Mouse (Mus musculus): ENCODE results near the gene Clint1. TPM values are rescaled to one million over a fixed set of nuclear protein-coding genes. Genes with fewer than 3 reads are reported as not detected.

Gene Clint1
- polyA plus RNA-seq, 1 experiment from 2014 or later = 102 TPM

DNA sequence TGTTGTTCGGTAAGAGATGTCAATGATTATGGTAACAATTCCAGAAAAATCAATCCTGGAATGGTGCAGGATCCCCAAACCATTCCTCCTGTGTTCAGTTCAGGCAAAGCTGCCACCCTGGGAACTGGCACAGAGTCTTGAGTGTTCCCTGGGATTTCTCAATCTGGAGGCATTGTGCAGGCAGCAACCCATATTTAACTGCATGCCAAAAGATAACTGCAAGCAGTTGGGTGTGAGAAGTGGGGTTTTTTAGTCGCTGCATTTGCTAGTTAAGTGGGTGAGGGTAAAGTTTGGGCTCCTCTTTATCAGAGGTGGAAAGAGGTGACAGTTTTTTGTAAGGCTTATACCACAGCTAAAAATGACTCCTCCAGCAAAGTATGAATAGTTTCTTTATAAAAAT, 95.6 kb downstream of the Clint1 start:
- H3K9me3 ChIP-seq (ENCODE audit: control insufficient read depth, low read length) = no peaks in the 10 kb centered on the region
- peaks cover 8% of the 10 kb centered on the region for H3K4me1 ChIP-seq (replicated peaks; ENCODE audit: control insufficient read depth, insufficient read depth, low read length)
- no peak overlapping the region for H3K9ac ChIP-seq (ENCODE audit: low read depth, low read length)
- H3K27ac ChIP-seq (ENCODE audit: low read depth, low read length) = no peak overlapping the region
- DNase-seq (ENCODE audit: low spot score) = no peak
- ATAC-seq (replicated peaks; ENCODE audit: low FRiP score) = no peak
- H3K4me3 ChIP-seq (ENCODE audit: low read depth, low read length) = no peak overlapping the region
- peaks cover 13% of the 10 kb centered on the region for H3K36me3 ChIP-seq (ENCODE audit: control insufficient read depth, insufficient read depth, low read length)
- no peaks in the 10 kb centered on the region for H3K27me3 ChIP-seq (replicated peaks; ENCODE audit: control insufficient read depth, insufficient read depth, low read length)
- H3K4me2 ChIP-seq = no peak overlapping the region
- 77% methylated on average over 2 of the region's 2 CpGs for WGBS

GRCm38 (mm10) chr11:45955127-45955627, 103.3 kb downstream of the Clint1 start, which contains the start of gene Thg1l:
Thg1l (minus strand) TSS chr11:45955494.
- H3K4me1 ChIP-seq (replicated peaks; ENCODE audit: control insufficient read depth, insufficient read depth, low read length) = peaks cover 2% of the 10 kb centered on the region
- peak within 1 kb of the TSS; percentile 60 for H3K4me3 ChIP-seq (ENCODE audit: low read depth, low read length)
- H3K9me3 ChIP-seq (ENCODE audit: control insufficient read depth, low read length) = no peaks in the 10 kb centered on the region
- DNase-seq (ENCODE audit: low spot score) (peak; percentile 93), ATAC-seq (replicated peaks; ENCODE audit: low FRiP score) (peak; percentile 99)
- H3K27ac ChIP-seq (ENCODE audit: low read depth, low read length) = no peak within 1 kb of the TSS
- H3K27me3 ChIP-seq (replicated peaks; ENCODE audit: control insufficient read depth, insufficient read depth, low read length) = no peaks in the 10 kb centered on the region
- H3K36me3 ChIP-seq (ENCODE audit: control insufficient read depth, insufficient read depth, low read length) = peaks cover under 1% of the 10 kb centered on the region
- WGBS = under 1% methylated on average over 32 of the region's 32 CpGs
- peak within 1 kb of the TSS; percentile 66 for H3K9ac ChIP-seq (ENCODE audit: low read depth, low read length)
- peak within 1 kb of the TSS; percentile 86 for H3K4me2 ChIP-seq

DNA sequence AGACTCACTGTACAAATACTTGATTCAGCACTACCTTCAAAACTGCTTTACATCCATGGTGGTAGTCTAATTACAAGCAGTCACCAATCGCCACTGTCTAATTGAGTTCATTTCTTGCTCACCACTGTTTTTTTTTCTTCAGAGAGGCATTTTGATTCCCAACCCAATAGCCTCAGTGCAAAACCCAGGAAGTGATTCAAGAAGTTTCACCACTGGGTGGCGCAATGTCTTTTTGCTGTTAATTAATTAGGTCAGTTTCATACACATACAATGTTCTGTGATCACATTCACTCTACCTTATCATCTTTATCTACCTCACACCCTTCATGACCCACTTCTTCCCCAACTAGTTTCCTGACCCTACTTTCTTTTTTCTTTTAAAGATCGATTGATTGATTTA, 107.7 kb downstream of the Clint1 start:
- ATAC-seq (replicated peaks; ENCODE audit: low FRiP score) (no peak), DNase-seq (ENCODE audit: low spot score) (no peak)
- H3K9ac ChIP-seq (ENCODE audit: low read depth, low read length) = no peak overlapping the region
- no peak overlapping the region for H3K27ac ChIP-seq (ENCODE audit: low read depth, low read length)
- H3K4me2 ChIP-seq = no peak overlapping the region
- WGBS = 72% methylated on average over 3 of the region's 3 CpGs
- no peaks in the 10 kb centered on the region for H3K36me3 ChIP-seq (ENCODE audit: control insufficient read depth, insufficient read depth, low read length)
- no peaks in the 10 kb centered on the region for H3K27me3 ChIP-seq (replicated peaks; ENCODE audit: control insufficient read depth, insufficient read depth, low read length)
- no peak overlapping the region for H3K4me3 ChIP-seq (ENCODE audit: low read depth, low read length)
- no peaks in the 10 kb centered on the region for H3K9me3 ChIP-seq (ENCODE audit: control insufficient read depth, low read length)
- H3K4me1 ChIP-seq (replicated peaks; ENCODE audit: control insufficient read depth, insufficient read depth, low read length) = no peaks in the 10 kb centered on the region; the same call in 1 of the 2 replicates

DNA sequence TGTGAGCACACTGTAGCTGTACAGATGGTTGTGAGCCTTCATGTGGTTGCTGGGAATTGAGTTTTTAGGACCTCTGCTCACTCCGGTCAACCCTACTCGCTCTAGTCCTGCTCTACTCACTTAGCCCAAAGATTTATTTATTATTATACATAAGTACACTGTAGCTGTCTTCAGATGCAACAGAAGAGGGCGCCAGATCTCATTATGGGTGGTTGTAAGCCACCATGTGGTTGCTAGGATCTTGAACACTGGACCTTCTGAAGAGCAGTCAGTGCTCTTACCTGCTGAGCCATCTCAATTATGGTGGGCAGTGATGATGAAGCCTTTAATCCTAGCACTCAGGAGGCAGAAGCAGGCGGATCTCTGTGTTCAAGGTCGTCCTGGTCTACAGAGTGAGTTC, 108.2 kb downstream of the Clint1 start:
- Histone ChIP-seq H3K9me3 (ENCODE audit: control insufficient read depth, low read length) (no peaks in the 10 kb centered on the region), H3K27me3 (replicated peaks; ENCODE audit: control insufficient read depth, insufficient read depth, low read length) (no peaks in the 10 kb centered on the region), H3K9ac (ENCODE audit: low read depth, low read length) (no peak overlapping the region), H3K36me3 (ENCODE audit: control insufficient read depth, insufficient read depth, low read length) (no peaks in the 10 kb centered on the region), H3K27ac (ENCODE audit: low read depth, low read length) (no peak overlapping the region), H3K4me1 (replicated peaks; ENCODE audit: control insufficient read depth, insufficient read depth, low read length) (no peaks in the 10 kb centered on the region), H3K4me2 (no peak overlapping the region), H3K4me3 (ENCODE audit: low read depth, low read length) (no peak overlapping the region)
- ATAC-seq (replicated peaks; ENCODE audit: low FRiP score) (no peak), DNase-seq (ENCODE audit: low spot score) (no peak)
- 79% methylated on average over 5 of the region's 5 CpGs for WGBS

Small RNA genes lying within 50 kb of the gene (microRNA-seq; reads per million reads assigned to microRNA genes)
- not detected for gene Gm22751 (ENCODE audit: borderline number of aligned reads)

Other genes with a start within 250 kb of the Clint1 start
- 7.3 and 8.3 TPM in 2 replicates for gene Lsm11, start 92.9 kb downstream of the Clint1 start, polyA plus RNA-seq (2014; fragmentation: Nextera tagmentation; extraction: Ambion mirVana)
- gene Thg1l, start 103.4 kb downstream of the Clint1 start, polyA plus RNA-seq (2014; fragmentation: Nextera tagmentation; extraction: Ambion mirVana) = 18.2 and 19.1 TPM in 2 replicates
- 0.05 and 0.08 TPM in 2 replicates for gene Sox30, start 128.3 kb downstream of the Clint1 start, polyA plus RNA-seq (2014; fragmentation: Nextera tagmentation; extraction: Ambion mirVana)
- gene Gm12166, start 200.3 kb downstream of the Clint1 start, polyA plus RNA-seq (2014; fragmentation: Nextera tagmentation; extraction: Ambion mirVana) = 5.5 and 6.6 TPM in 2 replicates
- 8.5 and 8.8 TPM in 2 replicates for gene Adam19, start 203.9 kb downstream of the Clint1 start, polyA plus RNA-seq (2014; fragmentation: Nextera tagmentation; extraction: Ambion mirVana)

All from liver, embryonic 11.5 days (tissue).